Mouse (Mus musculus) telencephalon, adult 2 months (tissue): ENCODE measurements around the gene Sema4b.
A peak's percentile ranks its signal among the peaks of the same experiment; 100 is the strongest.

Source experiments
- DNase-seq: peaks from one replicate; pipeline ENCODE4 v3.0.0-alpha.2; 2011; ENCODE audit warnings: low read depth, low spot score

Sema4b gene

GRCm38 (mm10) chr7:80197941-80198778 lies 11.5 kb downstream of the Sema4b start:
- DNase-seq, result peak; percentile 58

- no peak for DNase-seq
Observed at GRCm38 (mm10) chr7:80198863-80199262, 12.2 kb downstream of the Sema4b start.

DNA sequence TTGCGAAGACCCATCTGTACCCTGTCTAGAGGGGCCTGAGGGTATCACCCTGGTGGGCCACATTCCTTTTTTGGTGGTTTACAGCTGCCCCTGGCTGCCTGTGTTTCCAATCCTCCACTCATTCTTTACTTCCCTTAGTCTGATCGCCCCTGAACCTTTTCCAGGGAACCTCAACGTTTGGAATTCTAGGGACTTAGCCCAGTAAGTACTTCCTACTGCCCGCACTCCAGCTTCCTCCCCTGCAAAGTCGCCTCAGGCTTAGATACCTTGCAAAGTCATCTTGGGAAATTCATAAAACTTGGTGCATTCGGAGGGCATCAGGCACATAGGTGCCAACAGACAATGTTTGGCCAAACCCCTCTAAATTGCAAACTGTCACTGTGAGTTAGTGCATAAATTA lies 12.6 kb downstream of the Sema4b start:
- no peak for DNase-seq

DNA sequence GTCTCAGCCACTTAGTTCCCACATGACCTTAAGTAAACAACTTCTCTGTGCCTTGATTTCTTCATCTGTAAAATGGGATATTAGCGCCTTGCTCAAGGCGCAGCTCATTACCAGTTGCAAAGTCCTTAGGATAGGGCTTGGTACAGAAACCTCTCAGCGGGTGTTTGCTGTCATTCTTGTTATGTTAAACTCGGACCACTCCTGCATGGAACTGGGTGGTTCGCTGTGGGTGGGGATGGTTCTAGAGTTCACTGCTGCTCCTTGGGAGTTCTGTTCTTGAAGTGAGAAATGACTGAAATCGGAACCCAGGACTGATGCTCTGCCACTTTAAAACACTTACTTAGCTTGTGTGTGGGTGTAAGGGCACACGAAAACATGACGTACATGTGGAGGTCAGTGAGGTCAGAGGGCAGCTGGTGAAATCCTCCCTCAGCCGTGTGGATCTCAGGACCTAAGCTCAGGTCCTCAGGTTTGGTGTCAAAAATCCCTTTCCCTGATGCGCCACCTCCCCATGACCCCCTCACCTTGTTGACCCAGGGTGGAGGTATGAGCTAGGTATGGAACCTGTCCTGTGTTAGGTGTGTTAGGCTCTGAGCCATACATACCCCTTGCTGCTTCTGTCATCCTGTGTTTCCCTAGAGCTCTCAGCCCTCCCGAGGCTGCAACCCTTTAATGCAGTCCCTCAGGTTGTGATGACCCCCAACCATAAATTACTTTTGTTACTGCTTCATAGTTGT lies 13.4 kb downstream of the Sema4b start:
- no peak for DNase-seq

- DNase-seq, result no peak
Observed at GRCm38 (mm10) chr7:80200588-80200945, 13.9 kb downstream of the Sema4b start.

DNA sequence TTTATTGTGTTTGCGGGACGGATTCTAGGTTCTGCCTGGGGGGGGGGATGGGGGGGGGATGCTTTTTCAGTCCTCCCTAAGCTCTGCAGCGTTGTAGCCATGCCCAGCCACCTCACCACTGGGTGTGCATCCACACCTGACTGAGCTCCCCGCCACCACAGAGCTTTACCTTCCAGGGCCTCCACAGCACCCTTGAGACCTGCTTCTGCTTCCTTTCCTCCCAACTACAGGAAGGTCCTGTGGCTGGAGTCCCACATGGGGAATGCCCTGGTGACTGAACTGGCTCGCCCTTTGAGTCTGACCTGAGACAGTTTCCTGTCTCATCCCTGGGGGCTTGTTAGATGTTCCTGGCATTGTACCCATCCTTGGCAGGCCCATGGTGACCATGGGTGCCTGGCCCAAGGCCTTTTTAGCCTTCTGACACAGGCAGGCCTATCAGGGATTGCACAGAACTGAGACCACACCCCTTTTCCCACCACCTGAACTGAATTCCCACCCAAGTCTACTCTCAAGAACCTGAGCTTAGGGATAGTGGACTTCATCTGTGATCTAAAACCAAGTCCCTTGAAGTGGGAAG lies 14.4 kb downstream of the Sema4b start:
- DNase-seq, result no peak

DNA sequence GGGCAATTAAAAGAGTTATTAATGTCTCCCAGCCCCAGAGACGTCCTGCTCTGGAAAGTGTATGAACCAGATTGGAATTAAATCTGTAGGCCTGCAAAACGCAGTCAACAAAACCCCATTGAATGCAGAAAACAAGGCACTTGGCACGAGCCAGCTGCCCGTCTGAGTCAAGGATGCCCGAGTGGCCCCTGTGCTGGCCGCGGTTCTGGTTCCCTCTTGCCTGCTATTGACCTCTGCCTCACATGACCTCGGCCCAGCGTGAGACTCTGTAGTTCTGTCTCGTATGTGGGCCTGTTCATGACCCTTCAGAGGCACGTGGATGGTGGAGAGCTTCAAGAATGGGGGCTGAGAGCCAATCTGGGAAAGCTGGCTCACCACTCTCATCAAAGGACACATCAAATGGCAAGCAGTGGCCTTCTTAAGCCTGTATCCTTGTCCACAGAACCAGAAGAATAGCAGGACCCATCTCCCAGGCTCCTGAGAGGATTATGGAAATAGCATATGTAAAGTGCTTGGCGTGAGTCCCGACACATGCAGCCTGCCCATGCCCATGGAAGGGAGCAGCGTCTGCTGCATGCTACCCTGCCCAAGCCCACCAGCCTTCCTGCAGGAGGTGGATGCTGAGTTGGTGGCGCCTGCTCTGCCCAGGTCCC lies 15.4 kb downstream of the Sema4b start:
- no peak for DNase-seq

DNA sequence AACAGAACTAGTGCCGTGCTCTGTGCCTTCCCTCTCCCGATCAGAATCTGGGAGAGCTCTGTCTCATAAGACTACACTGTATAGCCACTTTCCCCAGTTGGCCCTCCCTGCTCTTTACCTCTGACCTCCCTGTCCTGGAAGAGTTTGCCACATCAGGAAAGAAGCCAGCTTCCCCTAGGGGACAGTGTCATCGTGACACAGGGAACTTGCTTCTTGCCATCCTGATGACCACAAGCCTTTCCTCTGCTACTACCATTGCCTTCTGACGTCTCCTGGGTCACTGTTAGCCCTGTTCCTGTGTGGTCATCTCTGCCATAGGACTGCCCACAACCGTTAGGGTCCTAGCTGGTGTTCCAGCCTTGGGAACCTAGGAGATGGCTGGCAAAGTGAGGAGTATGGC lies 16.3 kb downstream of the Sema4b start:
- no peak for DNase-seq

DNA sequence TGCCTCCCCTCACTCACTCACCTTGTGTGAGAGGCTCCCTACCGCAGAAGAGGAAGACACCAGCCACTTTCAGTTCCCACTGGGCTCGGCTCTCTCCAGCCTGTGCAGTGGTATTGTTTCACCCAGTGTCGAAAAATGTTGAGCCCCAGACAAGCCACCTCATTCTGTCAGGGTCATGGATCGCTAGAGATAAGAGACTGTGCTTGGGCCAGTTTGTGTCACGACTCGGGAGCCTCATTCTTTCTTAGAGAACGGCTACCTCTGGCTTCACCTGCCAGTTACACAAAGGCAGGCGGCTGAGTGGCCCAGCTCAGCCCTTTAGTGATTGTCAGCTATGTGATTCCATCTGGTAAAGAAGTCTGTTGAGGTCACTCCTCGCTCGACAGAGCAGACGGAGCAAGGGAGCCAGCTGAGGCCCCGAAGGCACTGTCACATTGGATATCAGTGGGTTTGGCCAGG lies 17.0 kb downstream of the Sema4b start:
- DNase-seq, result no peak

DNA sequence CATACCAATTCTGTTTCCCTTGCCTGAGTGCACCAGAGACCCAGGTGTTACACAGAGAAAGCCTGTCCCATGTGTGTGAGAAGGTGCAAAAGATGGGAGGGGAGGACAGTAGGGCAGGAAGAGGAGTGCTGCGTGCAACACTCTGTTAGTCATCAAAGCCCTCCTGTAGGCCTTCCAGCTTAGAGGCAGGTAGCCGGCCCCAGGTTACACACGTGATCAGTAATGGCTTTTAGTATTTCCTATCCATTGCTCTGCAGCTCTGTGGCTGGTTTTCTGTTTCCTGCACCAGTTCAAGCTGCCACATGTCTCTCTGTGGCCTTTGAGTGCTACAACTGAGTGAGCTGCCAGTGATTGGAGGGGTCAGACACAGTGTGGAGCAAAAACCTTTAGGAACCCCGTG lies 17.7 kb downstream of the Sema4b start:
- DNase-seq, result no peak

DNA sequence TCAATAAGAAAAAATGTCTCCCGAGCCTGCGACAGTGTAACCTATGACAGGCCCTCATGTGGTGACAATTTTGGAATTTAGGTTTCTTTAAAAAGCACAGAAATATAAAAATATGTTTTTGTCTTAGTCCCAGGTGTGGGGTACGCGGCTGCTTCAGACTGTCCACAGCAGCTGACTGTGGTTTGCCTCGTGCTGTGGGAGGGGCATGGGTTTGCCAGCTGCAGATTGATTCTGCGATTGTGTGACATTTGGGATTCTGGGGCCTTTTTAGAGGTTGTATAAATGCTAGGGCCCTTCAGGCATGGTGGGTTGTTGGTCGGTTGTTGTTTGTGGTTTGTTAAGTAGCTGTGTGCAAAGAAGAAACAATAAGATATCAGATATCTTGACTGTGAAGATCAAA lies 18.3 kb downstream of the Sema4b start:
- DNase-seq, result no peak

GRCm38 (mm10) chr7:80205705-80206589 lies 19.3 kb downstream of the Sema4b start:
- DNase-seq, result no peak

DNA sequence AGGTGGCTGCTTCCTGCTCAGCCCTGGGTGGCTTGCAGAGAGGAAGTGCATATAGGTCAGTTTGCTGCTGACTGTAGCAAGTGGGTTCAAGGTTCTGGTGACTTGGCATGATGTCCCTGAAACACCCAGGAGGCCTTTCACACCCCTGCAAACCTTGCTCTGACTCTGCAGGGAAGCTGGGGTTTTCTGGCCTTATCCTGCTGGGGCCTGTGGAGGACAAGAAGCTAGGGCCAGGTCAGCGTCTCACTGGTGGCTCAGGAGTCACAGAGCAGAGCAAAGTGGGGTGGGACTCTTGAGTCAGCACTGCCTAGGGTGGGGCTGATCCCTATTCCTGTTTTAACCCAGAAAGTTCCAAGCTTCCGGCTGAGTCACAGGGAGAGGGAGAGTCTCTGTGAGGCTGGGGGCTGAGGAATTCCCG lies 20.7 kb downstream of the Sema4b start:
- DNase-seq, result no peak

GRCm38 (mm10) chr7:80208026-80208642 lies 21.5 kb downstream of the Sema4b start:
- DNase-seq, result no peak

- no peak for DNase-seq
Observed at GRCm38 (mm10) chr7:80208738-80209430, 22.2 kb downstream of the Sema4b start.

GRCm38 (mm10) chr7:80209669-80210068 lies 23.0 kb downstream of the Sema4b start:
- DNase-seq, result no peak

DNA sequence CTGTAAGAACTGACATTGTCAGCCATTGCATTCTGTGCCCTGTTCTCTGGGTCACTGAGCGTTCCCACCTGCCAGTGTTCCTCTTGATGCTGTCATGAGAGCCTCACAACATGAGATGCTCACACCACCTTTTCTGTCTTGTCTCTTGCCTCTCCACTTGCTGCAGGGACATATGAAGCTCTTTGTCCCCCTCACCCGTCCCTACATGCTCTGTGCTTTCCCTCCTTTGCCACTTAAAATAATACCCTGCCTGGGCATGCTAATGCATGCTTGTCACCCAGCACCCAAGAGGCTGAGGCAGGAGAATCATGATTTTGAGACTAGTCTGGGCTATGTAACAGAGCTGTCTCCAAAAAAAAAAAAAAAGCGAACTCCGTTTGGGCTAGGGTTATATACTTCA lies 24.3 kb downstream of the Sema4b start:
- DNase-seq, result no peak

DNA sequence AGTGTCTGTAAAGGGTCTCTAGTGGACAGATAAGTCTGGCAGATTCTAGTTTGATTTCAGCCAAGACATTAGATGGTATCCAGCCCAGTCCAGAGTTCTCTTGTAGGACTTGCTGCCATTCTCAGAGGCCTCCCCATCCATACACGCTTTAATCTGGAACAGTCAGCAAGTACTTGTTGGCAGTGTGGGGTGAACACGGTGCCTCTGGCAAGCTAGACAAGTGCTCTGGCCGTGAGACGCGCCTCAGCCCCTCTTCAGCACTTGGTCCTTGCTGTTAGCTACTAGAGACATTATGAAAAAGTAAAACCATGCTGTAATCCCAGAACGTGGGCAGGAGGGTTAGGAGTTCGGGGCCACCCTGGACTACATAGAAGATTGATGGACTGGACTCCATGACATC lies 27.0 kb downstream of the Sema4b start:
- DNase-seq, result no peak

DNA sequence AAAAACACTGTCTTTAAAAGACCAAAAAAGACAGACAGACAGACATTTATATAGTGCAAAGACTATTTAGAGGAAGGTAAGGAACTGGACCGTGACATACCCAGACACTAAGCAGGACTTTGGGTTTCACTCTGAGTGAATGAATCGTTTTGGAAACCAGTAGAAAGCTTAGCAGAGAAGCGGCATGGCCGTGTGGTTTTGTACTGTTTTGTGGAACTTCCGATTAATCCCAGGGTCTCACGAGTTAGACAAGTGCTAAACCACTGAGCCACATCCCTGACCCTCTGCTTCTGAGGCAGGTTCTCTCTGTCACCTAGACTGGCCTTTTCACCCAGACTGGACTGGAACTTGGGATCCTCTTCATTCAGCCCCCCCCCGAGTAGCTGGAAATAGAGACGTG lies 27.8 kb downstream of the Sema4b start:
- no peak for DNase-seq

- no peak for DNase-seq
Observed at GRCm38 (mm10) chr7:80215398-80215797, 28.8 kb downstream of the Sema4b start.
